Mouse (Mus musculus) heart, embryonic 11.5 days (tissue): ENCODE measurements around the gene Sesn3. TPM values are rescaled to one million over a fixed set of nuclear protein-coding genes. Genes with fewer than 3 reads are reported as not detected.
"Not testable (repeated sequence)": the region's sequence is repeated elsewhere in the genome, so short reads cannot be mapped to it uniquely, and the experiment has no call there.

ENCODE experiments used
- ATAC-seq: fragments of 200-750 bp; cut with Nextera tagmentation; replicated peaks from 2 replicates; pipeline ENCODE4 v1.8.0; 2017; ENCODE audit warnings: moderate library complexity; ENCODE audit not compliant: insufficient number of reproducible peaks, low FRiP score, low TSS enrichment
- H3K27ac ChIP-seq: fragments of 300-500 bp; sonication (generic); 2 replicates; pipeline ENCODE4 v1.5.1; 2014; ENCODE audit warnings: mild to moderate bottlenecking, low read depth, low read length
- H3K27me3 ChIP-seq: fragments of 300-500 bp; sonication (generic); 2 replicates; pipeline ENCODE4 v1.6.1; 2014; ENCODE audit warnings: mild to moderate bottlenecking, low read length, mixed read lengths; ENCODE audit not compliant: control insufficient read depth, insufficient read depth
- H3K36me3 ChIP-seq: fragments of 300-500 bp; sonication (generic); 2 replicates; pipeline ENCODE4 v1.6.1; 2014; ENCODE audit warnings: mild to moderate bottlenecking, low read length, moderate library complexity, mixed read lengths; ENCODE audit not compliant: control insufficient read depth, insufficient read depth
- H3K4me1 ChIP-seq: fragments of 300-500 bp; sonication (generic); 2 replicates; pipeline ENCODE4 v1.6.1; 2014; ENCODE audit warnings: low read length; ENCODE audit not compliant: control insufficient read depth, insufficient read depth
- H3K4me2 ChIP-seq: fragments of 300-500 bp; sonication (generic); 2 replicates; pipeline ENCODE4 v1.6.1; 2014; ENCODE audit warnings: mild to moderate bottlenecking, moderate library complexity
- H3K4me3 ChIP-seq: fragments of 300-500 bp; sonication (generic); 2 replicates; pipeline ENCODE4 v1.5.1; 2014; ENCODE audit warnings: low read depth, low read length
- H3K9ac ChIP-seq: fragments of 300-500 bp; sonication (generic); 2 replicates; pipeline ENCODE4 v1.6.1; 2014; ENCODE audit warnings: mild to moderate bottlenecking, low read depth, low read length, moderate library complexity
- H3K9me3 ChIP-seq: fragments of 300-500 bp; sonication (generic); replicated peaks from 2 replicates; pipeline ENCODE4 v1.6.1; 2016; ENCODE audit warnings: low read length; ENCODE audit not compliant: control insufficient read depth
- WGBS: fragments of 180-500 bp; shearing (Covaris S2); extraction: QIAGEN DNeasy Blood & Tissue Kit; methylation state at CpG from one replicate; pipeline ENCODE4 v1.1.7; 2014; ENCODE audit not compliant: insufficient replicate concordance; 5-methylcytosine and 5-hydroxymethylcytosine counted together
- polyA plus RNA-seq: library from polyadenylated mRNA; unstranded; fragments of >200 nt; fragmentation: Nextera tagmentation; extraction: Ambion mirVana; gene quantifications from 2 replicates; pipeline ENCODE4 v1.2.1, GENCODE M21; 2014

Sesn3 gene
- polyA plus RNA-seq, result 15.9 and 21.0 TPM in 2 replicates

DNA sequence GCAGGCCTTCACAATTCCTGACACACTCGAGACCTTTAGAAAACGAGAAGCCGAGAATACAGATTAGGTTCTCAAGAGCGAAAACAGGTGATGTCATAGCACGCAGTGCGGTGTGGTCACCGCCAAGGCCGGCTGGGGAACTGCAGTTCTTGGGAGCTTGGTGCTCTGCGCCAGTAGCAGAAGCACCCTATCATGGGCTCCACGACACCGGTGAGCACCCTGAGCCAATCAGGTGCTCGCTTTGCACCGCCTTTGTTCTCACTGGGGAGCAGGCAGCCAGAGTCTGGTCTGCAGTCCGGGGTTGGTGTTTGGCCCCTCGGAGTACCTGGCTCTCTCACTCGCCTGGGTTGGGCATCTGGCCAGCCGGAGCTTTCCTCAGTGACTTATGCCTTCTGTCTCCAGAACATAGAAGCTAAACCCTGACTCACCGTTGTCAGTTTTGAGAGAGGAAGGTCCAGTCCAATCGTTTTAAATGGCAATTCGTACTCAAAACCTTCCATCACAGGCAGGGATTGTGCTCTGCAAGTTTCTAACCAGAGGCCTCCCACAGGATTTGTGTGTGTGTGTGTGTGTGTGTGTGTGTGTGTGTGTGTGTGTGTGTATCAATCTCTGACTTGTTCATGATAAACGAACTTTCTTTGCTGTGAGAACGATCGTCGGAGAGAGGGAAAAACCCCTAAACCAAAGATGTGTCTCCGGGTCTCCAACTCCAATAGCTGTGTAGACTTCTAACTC lies at the start of gene Sesn3:
Gene Sesn3 (plus strand): TSS at position 82 of the 735 bp plus-strand sequence.
- Histone ChIP-seq H3K27me3 (no peaks in the 10 kb centered on the region), H3K4me2 (peak within 1 kb of the TSS; percentile 77), H3K4me3 (peak within 1 kb of the TSS; percentile 42), H3K36me3 (no peaks in the 10 kb centered on the region), H3K9me3 (no peaks in the 10 kb centered on the region), H3K4me1 (no peaks in the 10 kb centered on the region), H3K9ac (peak within 1 kb of the TSS; percentile 71), H3K27ac (peak within 1 kb of the TSS; percentile 89)
- WGBS, result 2% methylated on average over 25 of the region's 25 CpGs
- peak; percentile 56 for ATAC-seq

DNA sequence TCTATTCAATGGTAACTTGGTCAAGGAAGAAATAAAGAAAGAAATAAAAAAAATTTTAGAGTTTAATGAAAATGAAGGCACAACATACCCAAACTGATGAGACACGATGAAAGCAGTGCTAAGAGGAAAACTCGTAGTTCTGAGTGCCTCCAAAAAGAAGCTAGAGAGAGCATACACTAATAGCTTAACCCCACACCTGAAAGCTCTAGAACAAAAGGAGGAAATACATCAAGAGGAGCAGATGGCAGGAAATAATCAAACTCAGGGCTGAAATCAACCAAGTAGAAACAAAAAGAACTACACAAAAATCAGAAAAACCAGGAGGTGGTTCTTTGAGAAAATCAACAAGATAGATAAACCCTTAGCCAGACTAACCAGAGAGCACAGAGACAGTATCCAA lies 47.8 kb upstream of the Sesn3 start:
- not testable (repeated sequence) for H3K9me3 ChIP-seq, H3K4me2 ChIP-seq, H3K9ac ChIP-seq, ATAC-seq, H3K27me3 ChIP-seq, H3K4me1 ChIP-seq, H3K27ac ChIP-seq, H3K4me3 ChIP-seq, H3K36me3 ChIP-seq
- 75% methylated on average over 2 of the region's 2 CpGs for WGBS

DNA sequence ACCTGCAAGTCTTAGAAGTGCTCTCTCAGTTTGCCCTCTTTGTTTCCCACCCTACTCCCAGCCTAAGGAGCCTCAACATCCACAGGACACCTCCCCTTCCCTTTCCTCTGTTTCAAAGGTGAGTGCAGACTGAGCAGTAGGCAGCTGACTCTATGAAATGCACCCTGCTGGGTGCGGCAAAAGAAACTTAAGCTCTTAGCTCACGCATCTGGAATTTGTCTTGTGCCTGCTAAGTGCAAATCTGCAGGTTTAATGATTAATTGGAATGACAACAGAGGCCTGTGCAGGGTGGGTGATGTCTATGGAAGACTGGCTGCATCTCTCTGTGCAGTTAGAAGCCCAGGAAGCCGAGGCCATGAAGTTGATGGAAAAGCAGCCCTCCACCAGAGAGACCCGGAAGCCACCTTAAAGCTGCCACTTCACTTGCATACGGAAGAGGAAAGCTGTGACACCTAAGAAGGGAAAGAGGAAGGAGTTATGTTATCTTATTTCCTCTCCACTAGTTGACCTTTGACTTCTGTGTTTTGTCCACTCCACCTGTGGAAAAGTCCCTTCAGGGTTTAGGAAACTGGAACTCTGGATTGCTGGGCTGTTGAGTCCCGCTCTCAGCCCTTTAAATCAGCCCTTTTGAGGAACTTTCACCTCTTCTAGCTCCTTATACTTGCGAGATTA lies 41.0 kb upstream of the Sesn3 start:
- H3K27me3 ChIP-seq, result no peaks in the 10 kb centered on the region
- no peaks in the 10 kb centered on the region for H3K9me3 ChIP-seq
- no peaks in the 10 kb centered on the region; the same call in 1 of the 2 replicates for H3K4me1 ChIP-seq
- ATAC-seq, result no peak
- no peak overlapping the region for H3K27ac ChIP-seq
- no peak overlapping the region for H3K9ac ChIP-seq
- H3K4me2 ChIP-seq, result no peak overlapping the region
- WGBS, result 34% methylated on average over 7 of the region's 7 CpGs
- H3K36me3 ChIP-seq, result no peaks in the 10 kb centered on the region
- H3K4me3 ChIP-seq, result no peak overlapping the region

DNA sequence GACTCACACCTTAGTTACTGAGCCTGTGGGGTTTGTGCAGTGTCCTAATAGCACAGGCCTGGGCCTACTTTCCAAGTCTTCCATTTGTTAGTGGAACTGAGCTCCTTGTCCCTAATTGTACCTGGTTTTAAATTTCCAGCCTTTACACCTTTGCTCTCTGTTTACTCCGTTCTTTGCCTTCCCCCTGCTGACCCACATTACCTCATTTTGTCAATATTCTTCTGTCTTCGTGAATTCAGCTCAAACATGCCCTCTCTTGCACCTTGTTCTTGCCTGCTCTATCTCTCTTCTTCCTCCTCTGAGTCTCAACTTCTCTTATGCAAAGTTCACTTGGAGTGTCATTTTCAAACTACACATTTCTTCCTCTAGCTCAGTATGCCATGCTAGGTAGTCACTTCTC lies 39.6 kb upstream of the Sesn3 start:
- Histone ChIP-seq H3K4me2 (no peak overlapping the region), H3K27ac (no peak overlapping the region), H3K4me3 (no peak overlapping the region), H3K4me1 (no peaks in the 10 kb centered on the region; the same call in 1 of the 2 replicates), H3K27me3 (no peaks in the 10 kb centered on the region), H3K9me3 (no peaks in the 10 kb centered on the region), H3K36me3 (no peaks in the 10 kb centered on the region), H3K9ac (no peak overlapping the region)
- ATAC-seq, result no peak
- 79% methylated on average over 2 of the region's 2 CpGs for WGBS

DNA sequence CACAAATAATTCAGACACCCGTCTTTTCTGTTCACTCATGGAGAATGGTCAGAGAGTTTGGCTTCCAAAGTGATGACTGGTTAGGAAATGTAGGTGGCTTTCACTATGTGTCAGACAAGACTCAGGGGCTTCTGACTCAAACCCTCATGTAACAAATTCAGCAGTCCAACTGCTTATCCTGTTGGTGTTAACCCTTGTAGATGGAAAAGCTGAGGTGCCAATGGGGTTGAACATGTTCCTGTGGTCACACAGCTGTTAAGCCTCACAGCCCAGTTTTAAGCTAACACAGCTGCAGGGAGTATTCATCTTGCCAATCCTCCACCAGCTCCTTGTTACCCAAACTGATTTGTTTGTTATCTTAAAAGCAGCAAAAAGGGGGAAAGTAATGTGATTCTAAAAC lies 33.9 kb upstream of the Sesn3 start:
- not testable (repeated sequence) for H3K9ac ChIP-seq, ATAC-seq, H3K27me3 ChIP-seq, H3K4me2 ChIP-seq, H3K27ac ChIP-seq, H3K36me3 ChIP-seq, H3K4me1 ChIP-seq, H3K9me3 ChIP-seq, H3K4me3 ChIP-seq
- 73% methylated on average over 1 of the region's 1 CpGs for WGBS

DNA sequence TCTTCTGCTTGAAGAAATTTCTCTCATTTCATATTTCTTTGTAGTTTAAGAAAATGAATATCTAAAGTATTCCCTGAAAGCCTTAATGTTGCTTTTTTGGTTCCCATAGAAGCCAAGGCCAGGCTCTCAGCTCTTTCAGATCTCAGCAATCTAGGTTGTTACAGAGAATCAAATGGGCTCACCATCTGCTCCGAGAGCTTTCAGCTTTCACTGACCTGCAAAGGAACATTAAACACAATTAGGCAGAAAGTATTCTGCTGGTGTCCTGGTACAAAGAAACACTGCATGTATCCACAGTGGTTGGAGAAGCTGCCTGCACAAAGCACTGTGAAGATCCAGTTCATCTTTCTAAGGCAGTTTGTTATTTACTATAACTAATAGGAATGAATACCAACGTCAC lies 32.6 kb upstream of the Sesn3 start:
- Histone ChIP-seq H3K4me2 (no peak overlapping the region), H3K4me3 (no peak overlapping the region), H3K27ac (no peak overlapping the region), H3K36me3 (no peaks in the 10 kb centered on the region), H3K9me3 (no peaks in the 10 kb centered on the region), H3K9ac (no peak overlapping the region), H3K27me3 (no peaks in the 10 kb centered on the region), H3K4me1 (peaks cover 4% of the 10 kb centered on the region)
- 67% methylated on average over 2 of the region's 2 CpGs for WGBS
- no peak for ATAC-seq

DNA sequence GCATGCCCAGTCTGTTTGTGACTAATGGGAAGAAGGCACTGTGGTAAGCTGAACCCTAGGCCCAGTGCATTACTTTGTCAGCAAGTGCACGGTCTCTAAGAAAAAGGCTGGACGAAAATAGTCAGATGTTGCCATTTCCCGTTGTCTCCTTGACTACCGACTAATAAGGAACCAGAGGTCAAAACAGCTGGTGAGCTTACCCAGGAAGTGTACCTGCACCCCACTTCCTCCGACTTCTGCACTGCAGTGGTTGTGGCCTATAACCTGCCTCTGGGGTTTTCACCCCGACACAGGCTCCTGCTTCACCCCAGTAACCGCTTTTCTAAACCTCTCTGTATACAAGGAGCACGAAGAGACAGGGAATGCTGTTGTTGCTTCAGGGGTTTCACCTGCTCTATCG lies 30.3 kb upstream of the Sesn3 start:
- H3K27me3 ChIP-seq, result no peaks in the 10 kb centered on the region
- no peak overlapping the region for H3K4me2 ChIP-seq
- peaks cover 6% of the 10 kb centered on the region for H3K4me1 ChIP-seq
- 48% methylated on average over 9 of the region's 9 CpGs for WGBS
- no peak for ATAC-seq
- H3K4me3 ChIP-seq, result no peak overlapping the region
- no peak overlapping the region for H3K9ac ChIP-seq
- H3K36me3 ChIP-seq, result no peaks in the 10 kb centered on the region
- H3K27ac ChIP-seq, result no peak overlapping the region
- no peaks in the 10 kb centered on the region for H3K9me3 ChIP-seq

DNA sequence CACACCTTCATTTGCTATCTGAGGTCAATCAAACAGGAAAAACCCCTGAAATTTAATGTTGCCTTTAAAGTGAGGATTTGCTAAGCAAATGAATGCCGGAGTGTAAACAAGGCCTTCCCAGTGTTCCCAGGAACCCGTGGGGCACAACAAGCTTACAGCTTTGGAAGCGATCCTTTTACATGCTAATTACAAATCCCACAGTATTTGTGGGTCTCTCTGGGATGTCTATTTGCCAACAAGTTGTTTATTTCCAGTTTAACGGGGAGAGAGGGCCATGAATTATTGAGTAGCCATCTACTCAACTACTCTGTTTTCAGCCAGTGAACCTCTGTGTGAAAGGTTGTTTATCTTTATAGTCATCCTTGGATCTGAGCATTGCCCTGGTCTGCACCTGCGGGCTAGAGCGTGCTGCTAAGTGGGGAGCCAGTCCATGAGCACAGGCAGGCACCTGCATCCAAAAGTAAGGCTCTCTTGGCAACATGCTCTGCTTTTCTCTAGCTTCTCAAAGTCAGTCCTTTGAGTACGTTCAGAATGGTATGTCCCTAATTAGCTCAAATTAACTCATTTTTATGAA lies 29.8 kb upstream of the Sesn3 start:
- 47% methylated on average over 7 of the region's 7 CpGs for WGBS
- Histone ChIP-seq H3K9me3 (no peaks in the 10 kb centered on the region), H3K27ac (no peak overlapping the region), H3K4me1 (peaks cover 6% of the 10 kb centered on the region), H3K36me3 (no peaks in the 10 kb centered on the region), H3K27me3 (no peaks in the 10 kb centered on the region), H3K4me2 (no peak overlapping the region), H3K4me3 (no peak overlapping the region), H3K9ac (no peak overlapping the region)
- ATAC-seq, result no peak
